Mouse (Mus musculus) C2C12 (cell line): ENCODE measurements around the gene B4galt5. TPM values are rescaled to one million over a fixed set of nuclear protein-coding genes. Genes with fewer than 3 reads are reported as not detected.

ENCODE experiments used
- H3K27me3 ChIP-seq: one replicate; pipeline ENCODE4 v1.6.1; 2011; ENCODE audit not compliant: control insufficient read depth, insufficient read depth, insufficient read length
- H3K36me3 ChIP-seq: one replicate; pipeline ENCODE4 v1.6.1; 2011; ENCODE audit not compliant: control insufficient read depth, insufficient read depth
- H3K4me3 ChIP-seq: one replicate; pipeline ENCODE4 v1.5.1; 2011; ENCODE audit warnings: mild to moderate bottlenecking, control low read depth; ENCODE audit not compliant: poor library complexity, insufficient read depth, severe bottlenecking
- H3K79me2 ChIP-seq: one replicate; pipeline ENCODE4 v1.6.1; 2011; ENCODE audit not compliant: control insufficient read depth, insufficient read depth
- H3K79me3 ChIP-seq: one replicate; pipeline ENCODE4 v1.6.1; 2011; ENCODE audit warnings: low read depth, control low read depth
- H3ac ChIP-seq: one replicate; pipeline ENCODE3; 2011; ENCODE audit warnings: low read depth; ENCODE audit not compliant: control insufficient read depth, insufficient read length
- CEBPB ChIP-seq: IDR thresholded peaks from one replicate; pipeline ENCODE4 v1.6.1; 2011; ENCODE audit warnings: low read depth, mild to moderate bottlenecking, control low read depth, moderate library complexity
- CTCF ChIP-seq: IDR thresholded peaks from one replicate; pipeline ENCODE4 v1.5.1; 2011; ENCODE audit not compliant: control insufficient read depth, insufficient read depth, insufficient read length
- FOSL1 ChIP-seq: IDR thresholded peaks from one replicate; pipeline ENCODE4 v1.8.0; 2011; ENCODE audit warnings: mild to moderate bottlenecking, low read length; ENCODE audit not compliant: poor library complexity, insufficient read depth, severe bottlenecking
- MAX ChIP-seq: IDR thresholded peaks from one replicate; pipeline ENCODE4 v1.6.1; 2011; ENCODE audit warnings: mild to moderate bottlenecking, control low read depth
- MYOD1 ChIP-seq: IDR thresholded peaks from one replicate; pipeline ENCODE4 v1.6.1; 2011; ENCODE audit warnings: low read depth; ENCODE audit not compliant: control insufficient read depth, insufficient read length
- MYOG ChIP-seq: IDR thresholded peaks from one replicate; pipeline ENCODE4 v1.6.1; 2011; ENCODE audit not compliant: control insufficient read depth, insufficient read length; ENCODE audit errors: extremely low read depth
- USF1 ChIP-seq: IDR thresholded peaks from one replicate; pipeline ENCODE4 v1.6.1; 2011; ENCODE audit warnings: low read depth, mild to moderate bottlenecking, control low read depth, moderate library complexity
- polyA plus RNA-seq: library from polyadenylated mRNA; unstranded; fragments of >200 nt; fragmentation: generic; extraction: Trizol; gene quantifications from one replicate; pipeline ENCODE4 v1.2.1, GENCODE M21; 2012; ENCODE audit warnings: missing spikeins

Gene B4galt5
- polyA plus RNA-seq, 1 experiment: 56.6 TPM

GRCm38 (mm10) chr2:167314491-167314890 lies 34.5 kb downstream of the B4galt5 start:
- TF ChIP-seq MAX (no peak), USF1 (no peak), CEBPB (no peak), MYOD1 (no peak), MYOG (no peak), CTCF (no peak), FOSL1 (no peak)
- Histone ChIP-seq H3K36me3 (peaks cover 9% of the 10 kb centered on the region), H3ac (no peak overlapping the region), H3K27me3 (no peaks in the 10 kb centered on the region), H3K79me3 (peaks cover 29% of the 10 kb centered on the region), H3K79me2 (peaks cover 54% of the 10 kb centered on the region), H3K4me3 (no peak overlapping the region)

GRCm38 (mm10) chr2:167313501-167314326 lies 35.3 kb downstream of the B4galt5 start:
- peaks cover 9% of the 10 kb centered on the region for H3K36me3 ChIP-seq
- no peak overlapping the region for H3K4me3 ChIP-seq
- peaks cover 29% of the 10 kb centered on the region for H3K79me3 ChIP-seq
- H3K79me2 ChIP-seq: peaks cover 47% of the 10 kb centered on the region
- H3K27me3 ChIP-seq: no peaks in the 10 kb centered on the region
- TF ChIP-seq USF1 (peak; percentile 98), MAX (peak; percentile 90), MYOG (no peak), MYOD1 (peak; percentile 20)
- H3ac ChIP-seq: peak overlapping the region; percentile 6

GRCm38 (mm10) chr2:167310121-167310520 lies 38.9 kb downstream of the B4galt5 start:
- H3K36me3 ChIP-seq: peaks cover 40% of the 10 kb centered on the region
- no peak overlapping the region for H3K4me3 ChIP-seq
- H3K27me3 ChIP-seq: no peaks in the 10 kb centered on the region
- TF ChIP-seq MYOD1 (no peak), CTCF (no peak), MYOG (no peak), MAX (no peak), CEBPB (no peak), FOSL1 (no peak), USF1 (no peak)
- H3ac ChIP-seq: no peak overlapping the region
- peaks cover 6% of the 10 kb centered on the region for H3K79me3 ChIP-seq
- H3K79me2 ChIP-seq: peaks cover 11% of the 10 kb centered on the region

GRCm38 (mm10) chr2:167309286-167309685 lies 39.7 kb downstream of the B4galt5 start:
- H3K27me3 ChIP-seq: no peaks in the 10 kb centered on the region
- no peak overlapping the region for H3ac ChIP-seq
- TF ChIP-seq CTCF (no peak), MAX (no peak), USF1 (no peak), CEBPB (no peak), MYOG (no peak)
- H3K36me3 ChIP-seq: peaks cover 41% of the 10 kb centered on the region
- peaks cover 2% of the 10 kb centered on the region for H3K79me2 ChIP-seq
- H3K79me3 ChIP-seq: peaks cover 4% of the 10 kb centered on the region
- no peak overlapping the region for H3K4me3 ChIP-seq

GRCm38 (mm10) chr2:167307716-167308115 lies 41.3 kb downstream of the B4galt5 start:
- Histone ChIP-seq H3K79me2 (no peaks in the 10 kb centered on the region), H3K36me3 (peaks cover 50% of the 10 kb centered on the region), H3K4me3 (no peak overlapping the region), H3K79me3 (peaks cover 4% of the 10 kb centered on the region), H3ac (no peak overlapping the region), H3K27me3 (no peaks in the 10 kb centered on the region)
- no peak for TF ChIP-seq FOSL1
- TF ChIP-seq CTCF: no peak
- no peak for TF ChIP-seq MYOG
- TF ChIP-seq USF1: no peak
